Comparison of ENCODE assay signal across 13 mouse cellular contexts in genomic region chr19:48331640-48332039, GRCm38 (mm10).
DNase-seq lines count a peak whose midpoint lies in the region; ATAC-seq and TF ChIP-seq lines count a peak whose summit lies in the region.
"Had no signal": no experiment of that assay in that cellular context is flagged by ENCODE, and none has a peak within 500 bp of the region (broad histone marks: within the 10 kb centered on the region; RNA-seq: fewer than 3 reads in every experiment).

No protein-coding gene starts in this region.

- H3K27ac ChIP-seq in gastrocnemius, adult 2 months: no peak overlapping the region
- no peak overlapping the region for H3K27ac ChIP-seq in liver, adult 2 months (replicated peaks; ENCODE audit: insufficient read depth, low read depth, low read length)
- H3K27ac ChIP-seq in liver, embryonic 11.5 days (ENCODE audit: low read depth, low read length): no peak overlapping the region
- no peak overlapping the region for H3K27ac ChIP-seq in limb, embryonic 10.5 days
- H3K27ac ChIP-seq: hindbrain, embryonic 13.5 days had no signal

- no peak overlapping the region for H3K4me3 ChIP-seq in gastrocnemius, adult 2 months
- H3K4me3 ChIP-seq in liver, adult 2 months (ENCODE audit: insufficient read depth, low read depth, low read length): no peak overlapping the region
- no peak overlapping the region for H3K4me3 ChIP-seq in liver, embryonic 11.5 days (ENCODE audit: low read depth, low read length)
- no peak overlapping the region for H3K4me3 ChIP-seq in limb, embryonic 10.5 days
- H3K4me3 ChIP-seq: erythroblast, embryonic 14.5 days; hindbrain, embryonic 13.5 days had no signal

- no peaks in the 10 kb centered on the region for H3K27me3 ChIP-seq in liver, adult 2 months (ENCODE audit: control insufficient read depth, insufficient read depth, low read length)
- H3K27me3 ChIP-seq in liver, embryonic 11.5 days (replicated peaks; ENCODE audit: control insufficient read depth, insufficient read depth, low read length): no peaks in the 10 kb centered on the region
- H3K27me3 ChIP-seq in limb, embryonic 10.5 days (ENCODE audit: low read depth, poor library complexity, severe bottlenecking): no peaks in the 10 kb centered on the region
- H3K27me3 ChIP-seq: CH12.LX; hindbrain, embryonic 13.5 days had no signal

- H3K36me3 ChIP-seq in liver, adult 2 months (ENCODE audit: control insufficient read depth, insufficient read depth, low read length): no peaks in the 10 kb centered on the region
- H3K36me3 ChIP-seq in liver, embryonic 11.5 days (ENCODE audit: control insufficient read depth, insufficient read depth, low read length): no peaks in the 10 kb centered on the region
- no peaks in the 10 kb centered on the region for H3K36me3 ChIP-seq in limb, embryonic 10.5 days
- H3K36me3 ChIP-seq: hindbrain, embryonic 13.5 days had no signal

- peak; percentile 45 for TF ChIP-seq CTCF in gastrocnemius, adult 2 months (IDR thresholded peaks at IDR 0.05)
- no peak for TF ChIP-seq CTCF in liver, adult 2 months (IDR thresholded peaks at IDR 0.05; ENCODE audit: low read depth, low read length)
- TF ChIP-seq CTCF in brain, embryonic 14.5 days (IDR thresholded peaks at IDR 0.05; ENCODE audit: borderline replicate concordance, extremely low read depth, insufficient read depth, insufficient read length): peak; percentile 52; the same call in 1 of the 2 replicates

- no peak for ATAC-seq in liver, embryonic 11.5 days (replicated peaks; ENCODE audit: low FRiP score)
- no peak for ATAC-seq in granulocyte monocyte progenitor cell, adult 5-6 weeks (replicated peaks; ENCODE audit: poor library complexity, severe bottlenecking)

- 18% methylated on average over 1 of the region's 1 CpGs for WGBS in liver, adult 2 months
- 13% methylated on average over 1 of the region's 1 CpGs for WGBS in liver, embryonic 11.5 days
- 25% methylated on average over 1 of the region's 1 CpGs for WGBS in limb, embryonic 10.5 days

- TF ChIP-seq POLR2A in liver, adult 2 months (IDR thresholded peaks at IDR 0.05; ENCODE audit: extremely low read depth, insufficient read depth, low read length): no peak
- TF ChIP-seq POLR2A in brain, embryonic 14.5 days (IDR thresholded peaks at IDR 0.05; ENCODE audit: borderline replicate concordance, extremely low read depth, insufficient read depth, insufficient read length, poor library complexity, severe bottlenecking): no peak

- no peaks in the 10 kb centered on the region for H3K4me1 ChIP-seq in liver, adult 2 months (ENCODE audit: control insufficient read depth, insufficient read depth, low read length)
- H3K4me1 ChIP-seq in liver, embryonic 11.5 days (replicated peaks; ENCODE audit: control insufficient read depth, insufficient read depth, low read length): no peaks in the 10 kb centered on the region
- H3K4me1 ChIP-seq in limb, embryonic 10.5 days: 0 out of 2 replicates have a peak, but pooled peaks cover 9% of the 10 kb centered on the region

- H3K79me2 ChIP-seq in liver, adult 2 months (ENCODE audit: control insufficient read depth, insufficient read depth, low read length): no peaks in the 10 kb centered on the region

- no peaks in the 10 kb centered on the region for H3K9me3 ChIP-seq in liver, embryonic 11.5 days (ENCODE audit: control insufficient read depth, low read length)
- no peaks in the 10 kb centered on the region for H3K9me3 ChIP-seq in limb, embryonic 10.5 days (replicated peaks)
- H3K9me3 ChIP-seq: hindbrain, embryonic 13.5 days had no signal

- no peak for DNase-seq in gastrocnemius, adult 2 months
- DNase-seq in gastrocnemius, adult 18-20 months (ENCODE audit: low spot score): no peak
- DNase-seq in liver, adult 2 months (ENCODE audit: extremely low read depth, low read depth, low spot score): peak; percentile 12
- no peak for DNase-seq in liver, embryonic 11.5 days (ENCODE audit: low spot score)
- peak; percentile 49 for DNase-seq in ES-CJ7 (ENCODE audit: low read depth, low spot score)
- no peak for DNase-seq in brain, embryonic 14.5 days (ENCODE audit: low read depth)
- no peak for DNase-seq in limb, embryonic 10.5 days (ENCODE audit: low spot score)
- DNase-seq: cerebellum, adult 18-20 months; gastrocnemius, postnatal 36 days had no signal

- intact Hi-C loops in gastrocnemius, adult 2 months (cut with DNase I): no loop called here

- no peak overlapping the region for H3K9ac ChIP-seq in liver, adult 2 months (ENCODE audit: low read depth, low read length)
- no peak overlapping the region for H3K9ac ChIP-seq in liver, embryonic 11.5 days (ENCODE audit: low read depth, low read length)
- H3K9ac ChIP-seq: hindbrain, embryonic 13.5 days had no signal

- H3K4me2 ChIP-seq in liver, embryonic 11.5 days: no peak overlapping the region
- H3K4me2 ChIP-seq: hindbrain, embryonic 13.5 days had no signal

Comparison
In these comparisons a context has a peak if more than half of its experiments do, and no peak if none do; other contexts are left out.
1. DNase-seq: peak in liver, adult 2 months (single experiment) and ES-CJ7 (single experiment); none in gastrocnemius, adult 2 months (single experiment), gastrocnemius, adult 18-20 months (single experiment), liver, embryonic 11.5 days (single experiment), brain, embryonic 14.5 days (single experiment) and limb, embryonic 10.5 days (single experiment).